Mouse (Mus musculus): Measurements from ENCODE around the gene Scrt2.

DNA sequence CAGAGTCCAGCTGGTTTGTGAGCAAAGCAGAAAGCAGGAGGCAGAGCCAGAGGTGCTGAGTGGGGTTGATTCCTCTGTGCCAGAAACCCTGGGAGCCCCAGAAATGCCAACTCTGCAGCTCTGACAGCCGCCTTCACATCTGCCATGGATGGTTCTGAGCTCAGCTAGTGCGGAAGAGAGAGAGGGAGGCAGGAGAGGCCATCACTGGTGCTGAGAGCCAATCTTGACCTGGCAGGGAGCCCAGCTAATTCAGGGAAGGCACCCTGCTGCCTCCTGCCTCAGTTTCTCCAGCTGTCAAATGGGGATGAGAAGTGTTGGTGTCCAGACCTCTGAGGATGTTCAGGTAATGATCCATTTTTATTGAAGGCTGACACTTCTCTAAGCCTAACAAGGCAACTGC lies 6.8 kb upstream of the Scrt2 start:
- TF ChIP-seq CTCF (IDR thresholded peaks at IDR 0.05; ENCODE audit: extremely low read depth, insufficient read depth, insufficient read length, insufficient replicate concordance) (no peak), POLR2A (IDR thresholded peaks at IDR 0.05; ENCODE audit: low read depth, low read length) (no peak)
